In genomic region chr16:34184721-34185120, GRCm38 (mm10) we compare ENCODE assay signal across 13 mouse cellular contexts.
DNase-seq lines count a peak whose midpoint lies in the region; ATAC-seq and TF ChIP-seq lines count a peak whose summit lies in the region.
"Had no signal": no experiment of that assay in that cellular context is flagged by ENCODE, and none has a peak within 500 bp of the region (broad histone marks: within the 10 kb centered on the region; RNA-seq: fewer than 3 reads in every experiment).

No protein-coding gene starts in this region.

- no peak overlapping the region for H3K27ac ChIP-seq in kidney, embryonic 14.5 days (ENCODE audit: low read depth, low read length)
- H3K27ac ChIP-seq in stomach, postnatal 0 days (replicated peaks), result no peak overlapping the region
- H3K27ac ChIP-seq: liver, embryonic 15.5 days had no signal

- no peaks in the 10 kb centered on the region for H3K27me3 ChIP-seq in kidney, embryonic 14.5 days (ENCODE audit: control insufficient read depth, insufficient read depth, low read length)
- no peaks in the 10 kb centered on the region for H3K27me3 ChIP-seq in stomach, postnatal 0 days (ENCODE audit: control insufficient read depth, insufficient read depth, low read length)
- H3K27me3 ChIP-seq: liver, embryonic 15.5 days had no signal

- no peak overlapping the region for H3K9ac ChIP-seq in kidney, embryonic 14.5 days (ENCODE audit: low read depth, low read length)
- H3K9ac ChIP-seq in stomach, postnatal 0 days (ENCODE audit: low read length), result no peak overlapping the region
- H3K9ac ChIP-seq: liver, embryonic 15.5 days had no signal

- no peak for ATAC-seq in kidney, embryonic 14.5 days (ENCODE audit: low FRiP score, low TSS enrichment)
- ATAC-seq in stomach, postnatal 0 days (ENCODE audit: low FRiP score, low TSS enrichment), result no peak

- no peaks in the 10 kb centered on the region for H3K36me3 ChIP-seq in kidney, embryonic 14.5 days (ENCODE audit: control insufficient read depth, insufficient read depth, low read length)
- H3K36me3 ChIP-seq in stomach, postnatal 0 days (ENCODE audit: control insufficient read depth, insufficient read depth, low read length), result no peaks in the 10 kb centered on the region
- H3K36me3 ChIP-seq: liver, embryonic 15.5 days had no signal

- no peak overlapping the region for H3K4me2 ChIP-seq in kidney, embryonic 14.5 days (replicated peaks; ENCODE audit: low read depth, low read length)
- no peak overlapping the region for H3K4me2 ChIP-seq in stomach, postnatal 0 days (replicated peaks; ENCODE audit: low read depth)
- H3K4me2 ChIP-seq: liver, embryonic 15.5 days; midbrain, embryonic 11.5 days had no signal

- DNase-seq in adrenal gland, postnatal 10 days, result peak; percentile 42
- DNase-seq in adrenal gland, postnatal 4 days (ENCODE audit: low spot score in 2 of 2), result no peak
- peak; percentile 11 for DNase-seq in kidney, adult 18-20 months
- peak; percentile 6 for DNase-seq in right cerebral cortex, postnatal 25 days
- DNase-seq in right cerebral cortex, postnatal 4 days, result no peak
- DNase-seq in stomach, postnatal 0 days (ENCODE audit: low spot score), result peak; percentile 34
- no peak for DNase-seq in natural killer cell, adult 2 months (ENCODE audit: low spot score in 2 of 2)
- DNase-seq: B cell, adult 2 months; cerebellum, adult 2 months; gastrocnemius, postnatal 14 days had no signal

- no peak overlapping the region for H3K4me3 ChIP-seq in kidney, embryonic 14.5 days (ENCODE audit: low read length)
- no peak overlapping the region for H3K4me3 ChIP-seq in stomach, postnatal 0 days (ENCODE audit: low read depth, low read length)
- H3K4me3 ChIP-seq: liver, embryonic 15.5 days had no signal

- H3K9me3 ChIP-seq in kidney, embryonic 14.5 days (ENCODE audit: control insufficient read depth, low read length), result no peaks in the 10 kb centered on the region
- no peaks in the 10 kb centered on the region for H3K9me3 ChIP-seq in stomach, postnatal 0 days (ENCODE audit: control insufficient read depth, low read length)
- H3K9me3 ChIP-seq: liver, embryonic 15.5 days had no signal

- TF ChIP-seq CTCF in stomach, postnatal 0 days (IDR thresholded peaks at IDR 0.05; ENCODE audit: low read depth), result peak; percentile 69

- H3K4me1 ChIP-seq in kidney, embryonic 14.5 days (ENCODE audit: control insufficient read depth, insufficient read depth, low read length), result no peaks in the 10 kb centered on the region
- no peaks in the 10 kb centered on the region for H3K4me1 ChIP-seq in stomach, postnatal 0 days (replicated peaks; ENCODE audit: control insufficient read depth, insufficient read depth)
- H3K4me1 ChIP-seq: liver, embryonic 15.5 days had no signal

- TF ChIP-seq EP300 in stomach, postnatal 0 days (optimal IDR thresholded peaks at IDR 0.05), result no peak

- WGBS in kidney, embryonic 14.5 days, result 78% methylated on average over 3 of the region's 3 CpGs
- 81% methylated on average over 3 of the region's 3 CpGs for WGBS in stomach, postnatal 0 days

Comparison
In these comparisons a context has a peak if more than half of its experiments do, and no peak if none do; other contexts are left out.
1. DNase-seq: peak in adrenal gland, postnatal 10 days (single experiment), kidney, adult 18-20 months (single experiment), right cerebral cortex, postnatal 25 days (single experiment) and stomach, postnatal 0 days (single experiment); none in adrenal gland, postnatal 4 days (0 of 2), right cerebral cortex, postnatal 4 days (single experiment) and natural killer cell, adult 2 months (0 of 2).